Mouse (Mus musculus): ENCODE measurements around the gene Scarf2. TPM values are rescaled to one million over a fixed set of nuclear protein-coding genes. Genes with fewer than 3 reads are reported as not detected.

Gene Scarf2
- polyA plus RNA-seq, 1 experiment: 2.5 TPM

DNA sequence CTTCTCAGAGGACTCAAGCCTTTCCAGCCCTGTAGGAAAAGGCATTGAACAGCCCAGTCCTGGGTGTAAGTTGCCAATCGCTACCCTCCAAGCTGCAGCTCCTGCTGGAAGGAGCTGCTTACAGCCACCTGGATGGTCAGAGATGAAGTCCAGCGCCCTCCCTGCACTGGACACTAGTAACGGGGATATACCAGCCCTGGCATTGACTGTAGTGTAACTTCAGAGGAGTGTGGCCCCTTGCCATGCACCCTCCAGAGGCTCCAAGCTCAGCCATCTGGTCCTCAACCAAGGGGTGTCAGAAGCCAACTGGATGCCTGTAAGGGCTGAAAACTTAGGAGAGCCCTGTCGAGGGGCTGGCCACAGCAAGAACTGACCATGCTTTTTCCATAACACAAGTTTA is 42.9 kb downstream of the Scarf2 start:
- 85% methylated on average over 4 of the region's 4 CpGs for WGBS

DNA sequence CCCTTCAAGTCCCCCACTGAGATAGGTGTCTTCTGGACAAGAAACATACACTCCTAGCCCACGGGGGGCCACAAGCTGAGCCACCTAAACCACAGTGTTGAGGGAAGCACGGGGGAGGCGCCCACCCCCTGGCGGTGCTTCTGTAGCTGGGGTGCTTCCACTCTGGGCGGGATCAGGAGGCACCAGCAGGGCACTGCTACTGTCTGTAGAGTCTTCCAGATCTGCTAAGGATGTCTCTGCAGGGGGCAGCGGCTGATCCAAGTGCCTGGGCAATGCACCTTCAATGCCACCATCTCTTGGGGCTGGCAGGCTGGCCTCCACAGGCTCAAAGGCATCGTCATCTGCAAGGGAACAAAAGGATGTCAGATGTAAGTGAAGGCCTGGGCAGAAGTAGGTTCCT is 45.4 kb downstream of the Scarf2 start:
- H3K4me1 ChIP-seq (ENCODE audit: control insufficient read depth, insufficient read depth, low read length): no peaks in the 10 kb centered on the region
- TF ChIP-seq POLR2A (IDR thresholded peaks at IDR 0.05; ENCODE audit: borderline replicate concordance, control insufficient read depth, low read depth, low read length) (no peak), CTCF (IDR thresholded peaks at IDR 0.05; ENCODE audit: control insufficient read depth, insufficient read depth, low read length) (no peak)
- no peak overlapping the region for H3K27ac ChIP-seq (ENCODE audit: control insufficient read depth, insufficient read depth, low read depth, low read length, poor library complexity)
- H3K4me3 ChIP-seq (replicated peaks; ENCODE audit: control insufficient read depth, low read depth, low read length): no peak overlapping the region
- 90% methylated on average over 7 of the region's 7 CpGs for WGBS

More for the DNA sequence above, 42.9 kb downstream of the Scarf2 start:
- H3K27ac ChIP-seq (ENCODE audit: control insufficient read depth, insufficient read depth, low read depth, low read length, poor library complexity): no peak overlapping the region
- H3K4me3 ChIP-seq (replicated peaks; ENCODE audit: control insufficient read depth, low read depth, low read length): no peak overlapping the region
- TF ChIP-seq POLR2A (IDR thresholded peaks at IDR 0.05; ENCODE audit: borderline replicate concordance, control insufficient read depth, low read depth, low read length) (no peak), CTCF (IDR thresholded peaks at IDR 0.05; ENCODE audit: control insufficient read depth, insufficient read depth, low read length) (no peak)
- H3K4me1 ChIP-seq (ENCODE audit: control insufficient read depth, insufficient read depth, low read length): no peaks in the 10 kb centered on the region

DNA sequence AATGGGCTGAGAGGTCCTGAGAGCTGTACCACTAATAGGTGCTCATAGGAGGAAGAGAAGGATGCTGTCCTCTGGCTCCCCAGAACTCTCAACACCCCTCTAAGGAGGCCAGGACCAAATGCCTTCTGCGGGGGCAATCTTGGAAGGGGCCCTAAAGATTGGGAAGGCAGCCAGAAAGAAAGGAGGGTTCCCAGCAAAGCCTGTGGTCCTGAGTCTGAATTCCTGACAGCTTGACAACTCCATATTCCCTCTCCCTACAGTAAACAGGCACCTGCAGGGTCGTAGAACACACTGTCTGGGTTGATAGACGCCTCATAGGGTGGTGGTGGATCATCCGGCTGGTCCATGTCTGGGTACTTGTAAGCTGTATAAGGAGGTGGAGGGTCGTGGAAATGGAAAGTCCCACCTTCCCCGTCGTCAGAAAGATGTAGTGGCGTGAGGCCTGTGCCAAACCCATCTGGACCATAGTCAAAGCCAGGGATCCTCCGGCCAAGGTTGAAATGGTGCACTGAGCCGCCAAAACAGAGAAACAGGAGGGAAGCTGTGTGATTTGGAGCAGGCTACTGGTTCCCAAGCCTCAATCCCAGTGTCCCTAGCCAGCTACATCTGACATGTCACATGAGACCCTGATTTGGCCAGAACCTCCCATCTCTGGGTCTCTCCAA is 46.8 kb downstream of the Scarf2 start:
- Histone ChIP-seq H3K4me3 (replicated peaks; ENCODE audit: control insufficient read depth, low read depth, low read length) (no peak overlapping the region), H3K4me1 (ENCODE audit: control insufficient read depth, insufficient read depth, low read length) (no peaks in the 10 kb centered on the region), H3K27ac (ENCODE audit: control insufficient read depth, insufficient read depth, low read depth, low read length, poor library complexity) (no peak overlapping the region)
- 90% methylated on average over 10 of the region's 10 CpGs for WGBS
- no peak for TF ChIP-seq POLR2A (IDR thresholded peaks at IDR 0.05; ENCODE audit: borderline replicate concordance, control insufficient read depth, low read depth, low read length)
- TF ChIP-seq CTCF (IDR thresholded peaks at IDR 0.05; ENCODE audit: control insufficient read depth, insufficient read depth, low read length): no peak

DNA sequence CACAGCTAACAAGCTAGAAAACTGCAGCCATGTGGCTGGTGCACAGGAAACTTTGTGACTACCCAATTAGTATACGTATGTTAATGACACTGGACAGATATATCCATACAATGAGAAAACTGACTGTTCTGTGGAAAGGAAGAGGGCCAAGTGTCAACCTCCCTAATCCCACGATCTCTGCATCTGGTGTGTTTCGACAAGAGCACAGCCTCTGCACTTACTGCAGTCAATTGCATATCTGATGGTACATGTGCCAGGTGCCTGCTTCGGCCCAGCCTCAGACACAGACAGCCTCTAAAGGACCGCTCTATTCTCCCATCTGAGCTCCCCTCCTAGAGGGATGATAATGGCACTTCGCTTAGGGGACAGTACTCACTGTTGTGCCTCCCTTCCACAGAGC is 51.3 kb downstream of the Scarf2 start:
- H3K4me3 ChIP-seq (replicated peaks; ENCODE audit: control insufficient read depth, low read depth, low read length): no peak overlapping the region
- H3K27ac ChIP-seq (ENCODE audit: control insufficient read depth, insufficient read depth, low read depth, low read length, poor library complexity): no peak overlapping the region
- 65% methylated on average over 6 of the region's 6 CpGs for WGBS
- TF ChIP-seq POLR2A (IDR thresholded peaks at IDR 0.05; ENCODE audit: borderline replicate concordance, control insufficient read depth, low read depth, low read length) (no peak), CTCF (IDR thresholded peaks at IDR 0.05; ENCODE audit: control insufficient read depth, insufficient read depth, low read length) (no peak)
- H3K4me1 ChIP-seq (ENCODE audit: control insufficient read depth, insufficient read depth, low read length): no peaks in the 10 kb centered on the region

DNA sequence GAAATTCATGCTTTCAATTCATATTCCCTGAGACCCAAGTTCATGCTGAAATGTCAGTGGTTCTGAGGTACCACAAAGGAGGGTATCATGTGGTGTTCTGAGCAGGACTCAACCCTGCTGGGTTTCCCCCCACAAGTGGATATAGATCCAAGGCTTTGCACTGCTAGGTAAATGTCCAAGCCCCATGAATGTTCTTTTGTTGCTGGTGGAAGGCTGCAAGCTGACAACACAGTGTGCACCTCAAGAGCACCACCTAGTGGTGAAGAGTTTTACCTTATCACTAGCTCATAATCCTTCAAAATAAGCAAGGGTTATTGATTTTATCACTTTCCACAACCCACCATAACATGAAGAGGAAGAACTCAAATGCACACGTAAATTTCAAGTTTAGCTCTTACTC is 51.8 kb downstream of the Scarf2 start:
- WGBS: 24% methylated on average over 1 of the region's 1 CpGs
- no peaks in the 10 kb centered on the region for H3K4me1 ChIP-seq (ENCODE audit: control insufficient read depth, insufficient read depth, low read length)
- TF ChIP-seq POLR2A (IDR thresholded peaks at IDR 0.05; ENCODE audit: borderline replicate concordance, control insufficient read depth, low read depth, low read length): no peak
- peak; percentile 61 for TF ChIP-seq CTCF (IDR thresholded peaks at IDR 0.05; ENCODE audit: control insufficient read depth, insufficient read depth, low read length)
- H3K27ac ChIP-seq (ENCODE audit: control insufficient read depth, insufficient read depth, low read depth, low read length, poor library complexity): no peak overlapping the region
- no peak overlapping the region for H3K4me3 ChIP-seq (replicated peaks; ENCODE audit: control insufficient read depth, low read depth, low read length)

DNA sequence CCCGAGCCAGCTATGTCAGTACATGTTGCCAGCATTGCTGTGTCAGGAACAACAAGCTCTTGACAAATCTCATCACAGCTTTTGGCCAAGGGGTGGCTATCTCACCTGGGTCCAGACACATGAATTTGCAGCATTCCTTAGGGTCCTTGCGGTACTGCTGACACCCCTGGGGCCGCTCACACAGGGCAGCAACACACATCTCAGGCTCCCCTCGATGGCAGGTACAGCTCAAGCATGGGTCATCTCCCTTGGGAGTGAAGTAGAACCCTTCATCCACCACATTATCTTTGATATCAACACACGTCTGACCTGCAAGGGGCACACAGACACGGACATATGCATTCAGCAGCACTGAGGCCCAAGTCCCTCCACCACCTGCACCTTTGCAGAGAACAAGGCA is 52.4 kb downstream of the Scarf2 start:
- H3K27ac ChIP-seq (ENCODE audit: control insufficient read depth, insufficient read depth, low read depth, low read length, poor library complexity): no peak overlapping the region
- WGBS: 82% methylated on average over 6 of the region's 6 CpGs
- H3K4me1 ChIP-seq (ENCODE audit: control insufficient read depth, insufficient read depth, low read length): no peaks in the 10 kb centered on the region
- no peak overlapping the region for H3K4me3 ChIP-seq (replicated peaks; ENCODE audit: control insufficient read depth, low read depth, low read length)
- TF ChIP-seq CTCF (IDR thresholded peaks at IDR 0.05; ENCODE audit: control insufficient read depth, insufficient read depth, low read length) (no peak), POLR2A (IDR thresholded peaks at IDR 0.05; ENCODE audit: borderline replicate concordance, control insufficient read depth, low read depth, low read length) (no peak)

DNA sequence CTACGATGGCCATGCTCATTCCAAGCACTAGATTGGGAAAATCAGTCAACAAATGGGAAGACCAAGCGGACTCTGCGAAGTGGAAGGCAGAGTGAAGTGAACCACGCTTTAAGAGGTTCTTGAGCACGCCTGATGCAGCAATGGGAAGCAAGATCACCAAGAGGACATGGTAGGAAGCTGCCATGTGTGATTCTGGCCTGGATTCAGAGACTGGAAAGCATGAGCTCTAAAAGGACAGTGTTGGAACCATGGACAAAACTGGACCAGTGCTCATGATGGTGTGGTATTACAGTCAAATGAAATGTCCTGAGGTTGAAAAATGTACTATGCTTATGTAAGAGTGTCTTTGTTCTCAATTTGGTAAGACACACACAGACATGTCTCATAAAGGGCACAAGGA is 54.2 kb downstream of the Scarf2 start:
- WGBS: 95% methylated on average over 5 of the region's 5 CpGs
- Histone ChIP-seq H3K4me3 (replicated peaks; ENCODE audit: control insufficient read depth, low read depth, low read length) (no peak overlapping the region), H3K27ac (ENCODE audit: control insufficient read depth, insufficient read depth, low read depth, low read length, poor library complexity) (no peak overlapping the region), H3K4me1 (ENCODE audit: control insufficient read depth, insufficient read depth, low read length) (no peaks in the 10 kb centered on the region)
- no peak for TF ChIP-seq POLR2A (IDR thresholded peaks at IDR 0.05; ENCODE audit: borderline replicate concordance, control insufficient read depth, low read depth, low read length)
- TF ChIP-seq CTCF (IDR thresholded peaks at IDR 0.05; ENCODE audit: control insufficient read depth, insufficient read depth, low read length): no peak

DNA sequence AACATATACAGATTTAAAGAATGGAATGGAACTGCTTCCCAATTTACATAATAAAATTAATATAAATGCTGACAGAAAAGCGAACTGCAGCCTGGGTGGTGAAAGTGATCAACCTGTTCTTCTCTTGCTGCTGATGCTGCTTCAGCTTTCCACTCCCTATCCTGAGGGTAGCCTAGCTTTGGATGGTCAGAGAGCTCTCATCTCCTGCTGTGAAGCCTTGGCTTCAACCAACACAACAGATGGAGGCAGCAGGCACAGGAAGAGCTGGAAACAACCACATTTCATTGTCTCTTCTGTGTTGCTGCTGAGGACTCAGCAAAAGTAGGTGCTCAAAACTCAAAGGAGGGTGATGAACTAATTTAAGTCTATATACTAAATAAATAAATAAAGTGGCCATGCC is 54.8 kb downstream of the Scarf2 start:
- Histone ChIP-seq H3K4me3 (replicated peaks; ENCODE audit: control insufficient read depth, low read depth, low read length) (no peak overlapping the region), H3K4me1 (ENCODE audit: control insufficient read depth, insufficient read depth, low read length) (no peaks in the 10 kb centered on the region), H3K27ac (ENCODE audit: control insufficient read depth, insufficient read depth, low read depth, low read length, poor library complexity) (no peak overlapping the region)
- WGBS: 86% methylated on average over 1 of the region's 1 CpGs
- TF ChIP-seq POLR2A (IDR thresholded peaks at IDR 0.05; ENCODE audit: borderline replicate concordance, control insufficient read depth, low read depth, low read length) (no peak), CTCF (IDR thresholded peaks at IDR 0.05; ENCODE audit: control insufficient read depth, insufficient read depth, low read length) (no peak)

DNA sequence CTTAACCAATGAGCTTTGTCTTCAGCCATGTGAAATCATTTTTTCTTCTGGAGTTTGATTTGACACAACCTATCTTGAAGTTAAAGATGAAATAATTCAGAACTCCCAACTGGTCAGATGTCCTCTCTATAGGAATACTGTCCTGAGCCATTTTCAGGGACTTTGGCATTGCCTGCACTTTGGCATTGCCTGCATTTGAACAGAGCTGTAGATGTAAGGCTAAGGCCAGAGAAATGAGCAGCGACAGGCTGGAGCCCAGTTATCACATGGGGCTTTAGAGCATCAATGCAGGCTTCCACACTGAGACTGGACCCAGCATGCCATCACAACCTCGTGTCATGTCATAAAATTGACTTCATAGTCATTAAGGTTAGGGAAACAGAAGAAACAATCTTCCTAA is 56.2 kb downstream of the Scarf2 start:
- Histone ChIP-seq H3K27ac (ENCODE audit: control insufficient read depth, insufficient read depth, low read depth, low read length, poor library complexity) (no peak overlapping the region), H3K4me1 (ENCODE audit: control insufficient read depth, insufficient read depth, low read length) (no peaks in the 10 kb centered on the region), H3K4me3 (replicated peaks; ENCODE audit: control insufficient read depth, low read depth, low read length) (no peak overlapping the region)
- TF ChIP-seq POLR2A (IDR thresholded peaks at IDR 0.05; ENCODE audit: borderline replicate concordance, control insufficient read depth, low read depth, low read length) (no peak), CTCF (IDR thresholded peaks at IDR 0.05; ENCODE audit: control insufficient read depth, insufficient read depth, low read length) (no peak)
- 81% methylated on average over 2 of the region's 2 CpGs for WGBS

Measured in bone marrow, adult 2 months (tissue).